Mouse (Mus musculus) midbrain, embryonic 14.5 days (tissue): Measurements from ENCODE around the gene Tbc1d12. TPM values are rescaled to one million over a fixed set of nuclear protein-coding genes. Genes with fewer than 3 reads are reported as not detected.

ENCODE experiments used
- ATAC-seq: fragments of 200-750 bp; cut with Nextera tagmentation; 2 replicates; pipeline ENCODE4 v1.8.0; 2017; ENCODE audit warnings: moderate number of reproducible peaks, moderate library complexity; ENCODE audit not compliant: low FRiP score, low TSS enrichment
- DNase-seq: peaks from one replicate; pipeline ENCODE4 v3.0.0-alpha.2; 2015
- H3K27ac ChIP-seq: fragments of 300-500 bp; sonication (generic); replicated peaks from 2 replicates; pipeline ENCODE4 v1.5.1; 2014; ENCODE audit warnings: mild to moderate bottlenecking, low read depth, low read length, moderate library complexity
- H3K27me3 ChIP-seq: fragments of 300-500 bp; sonication (generic); 2 replicates; pipeline ENCODE4 v1.6.1; 2014; ENCODE audit warnings: low read length, control low read depth, mixed read lengths; ENCODE audit not compliant: control insufficient read depth, insufficient read depth
- H3K36me3 ChIP-seq: fragments of 300-500 bp; sonication (generic); 2 replicates; pipeline ENCODE4 v1.6.1; 2014; ENCODE audit warnings: low read length, control low read depth; ENCODE audit not compliant: control insufficient read depth, insufficient read depth
- H3K4me1 ChIP-seq: fragments of 300-500 bp; sonication (generic); 2 replicates; pipeline ENCODE4 v1.6.1; 2014; ENCODE audit warnings: mild to moderate bottlenecking, antibody characterized with exemption, low read length, control low read depth; ENCODE audit not compliant: control insufficient read depth, insufficient read depth
- H3K4me2 ChIP-seq: fragments of 300-500 bp; sonication (generic); 2 replicates; pipeline ENCODE4 v1.6.1; 2014; ENCODE audit warnings: mild to moderate bottlenecking, low read length, moderate library complexity
- H3K4me3 ChIP-seq: fragments of 300-500 bp; sonication (generic); replicated peaks from 2 replicates; pipeline ENCODE4 v1.5.1; 2014; ENCODE audit warnings: low read depth, low read length
- H3K9ac ChIP-seq: fragments of 300-500 bp; sonication (generic); replicated peaks from 2 replicates; pipeline ENCODE4 v1.6.1; 2014; ENCODE audit warnings: mild to moderate bottlenecking, low read length, moderate library complexity
- H3K9me3 ChIP-seq: fragments of 300-500 bp; sonication (generic); 2 replicates; pipeline ENCODE4 v1.6.1; 2016; ENCODE audit warnings: low read length, control low read depth, mixed read lengths; ENCODE audit not compliant: control insufficient read depth
- WGBS: fragments of 180-500 bp; shearing (Covaris S2); extraction: QIAGEN DNeasy Blood & Tissue Kit; methylation state at CpG from one replicate; pipeline ENCODE4 v1.1.7; 2014; 5-methylcytosine and 5-hydroxymethylcytosine counted together
- polyA plus RNA-seq: library from polyadenylated mRNA; unstranded; fragments of >200 nt; fragmentation: Nextera tagmentation; extraction: Ambion mirVana; gene quantifications from 2 replicates; pipeline ENCODE4 v1.2.1, GENCODE M21; 2014

Tbc1d12 gene
- polyA plus RNA-seq, 1 experiment from 2014 or later = 8.4 TPM

DNA sequence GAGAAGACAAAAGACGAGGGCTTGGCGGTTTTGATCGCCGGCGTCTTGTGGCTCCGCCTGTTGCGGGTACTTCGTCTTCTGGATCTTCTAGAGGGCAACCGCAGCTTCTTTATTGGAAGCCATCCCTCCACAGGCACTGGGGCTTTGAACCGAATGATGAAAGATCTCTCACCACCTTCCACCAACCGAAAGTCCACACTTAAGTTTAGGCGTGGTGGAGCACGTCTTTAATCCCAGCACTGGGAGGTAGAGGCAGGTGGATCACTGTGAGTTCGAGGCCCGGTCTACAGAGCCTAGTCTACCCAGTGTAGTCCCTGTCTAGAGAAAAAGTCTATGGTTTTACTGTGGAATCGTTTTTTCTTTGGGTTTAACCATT is 17.0 kb upstream of the Tbc1d12 start:
- H3K4me3 ChIP-seq = peak overlapping the region; percentile 80
- no peaks in the 10 kb centered on the region for H3K27me3 ChIP-seq
- H3K9me3 ChIP-seq = no peaks in the 10 kb centered on the region
- H3K9ac ChIP-seq = peak overlapping the region; percentile 69
- peak overlapping the region; percentile 67 for H3K27ac ChIP-seq
- H3K4me1 ChIP-seq = peaks cover 10% of the 10 kb centered on the region
- H3K36me3 ChIP-seq = peaks cover 18% of the 10 kb centered on the region
- DNase-seq (no peak), ATAC-seq (peak; percentile 74)
- peak overlapping the region; percentile 92 for H3K4me2 ChIP-seq
- WGBS = 12% methylated on average over 16 of the region's 16 CpGs

DNA sequence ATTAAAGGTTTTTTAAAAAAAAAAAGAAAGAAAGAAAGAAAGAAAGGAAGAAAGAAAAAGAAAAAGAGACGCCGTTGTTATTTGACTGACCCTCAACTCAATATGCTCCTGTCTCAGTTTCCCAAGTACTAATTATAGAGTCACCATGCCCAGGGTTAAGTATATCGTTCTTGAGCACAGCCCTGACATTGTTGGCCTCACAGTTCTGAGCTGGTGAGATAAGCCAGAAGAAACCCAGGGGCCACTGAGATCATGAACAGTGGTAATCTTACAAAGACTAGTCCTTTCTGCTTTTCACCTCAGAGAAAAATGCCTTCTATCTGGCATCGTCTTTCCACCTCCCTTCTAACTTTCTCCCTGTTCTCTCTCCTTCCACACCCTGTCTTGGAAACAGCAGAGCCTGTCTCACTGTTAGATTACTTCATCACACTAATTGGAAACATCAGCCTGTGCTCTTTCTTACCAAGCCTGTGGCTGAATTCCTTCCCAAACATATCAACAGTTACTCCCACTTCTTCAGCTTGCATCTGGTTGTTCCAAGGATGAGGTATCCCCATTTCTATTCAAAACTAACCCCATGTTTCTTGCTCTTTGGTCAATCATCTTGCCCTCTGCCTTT is 16.1 kb upstream of the Tbc1d12 start:
- ATAC-seq (no peak), DNase-seq (no peak)
- Histone ChIP-seq H3K4me1 (peaks cover 10% of the 10 kb centered on the region), H3K27me3 (no peaks in the 10 kb centered on the region), H3K4me2 (no peak overlapping the region), H3K36me3 (peaks cover 10% of the 10 kb centered on the region), H3K27ac (no peak overlapping the region), H3K9me3 (no peaks in the 10 kb centered on the region), H3K4me3 (no peak overlapping the region), H3K9ac (no peak overlapping the region)
- WGBS = 92% methylated on average over 4 of the region's 4 CpGs

DNA sequence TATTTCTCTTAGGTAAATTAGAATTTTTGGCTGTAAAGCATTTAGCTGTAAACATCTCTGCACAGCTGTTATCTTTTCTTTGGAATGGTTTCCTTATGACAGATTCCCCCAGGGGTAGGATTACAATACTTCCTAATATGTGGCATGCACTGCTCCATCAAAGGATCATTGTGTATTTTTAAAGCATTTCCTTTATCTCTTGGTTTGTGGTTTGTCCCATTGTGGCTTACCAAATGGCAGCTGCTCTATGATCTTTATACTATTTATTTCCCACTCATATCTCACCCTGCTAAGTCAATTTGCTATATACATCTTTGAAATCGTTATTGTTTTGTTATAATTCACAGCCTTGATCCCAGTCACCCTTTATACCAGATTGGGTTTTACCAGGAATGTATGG is 3.2 kb upstream of the Tbc1d12 start:
- DNase-seq (no peak), ATAC-seq (no peak)
- H3K4me3 ChIP-seq = no peak overlapping the region
- no peak overlapping the region for H3K27ac ChIP-seq
- whole genome bisulfite sequencing = 67% methylated on average over 1 of the region's 1 CpGs
- H3K27me3 ChIP-seq = no peaks in the 10 kb centered on the region
- no peak overlapping the region for H3K4me2 ChIP-seq
- no peaks in the 10 kb centered on the region for H3K9me3 ChIP-seq
- H3K9ac ChIP-seq = no peak overlapping the region
- H3K4me1 ChIP-seq = peaks cover 3% of the 10 kb centered on the region
- no peaks in the 10 kb centered on the region for H3K36me3 ChIP-seq

DNA sequence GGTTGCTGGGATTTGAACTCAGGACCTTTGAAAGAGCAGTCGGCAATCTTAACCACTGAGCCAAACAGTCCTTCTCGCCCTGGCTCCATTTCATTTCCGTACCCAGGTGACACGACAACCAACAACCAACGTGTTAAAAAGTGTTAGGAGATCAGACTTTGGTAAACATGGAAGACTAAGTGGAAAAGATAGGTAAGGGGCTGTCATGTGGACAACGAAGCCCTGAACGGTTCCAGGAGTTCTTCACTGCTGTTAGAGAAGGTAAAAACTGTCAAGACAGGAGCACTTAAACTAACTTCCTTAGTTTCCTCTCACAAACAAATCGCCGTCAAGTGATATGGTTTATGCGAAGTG is 318 bp upstream of the Tbc1d12 start:
- H3K4me3 ChIP-seq = peak overlapping the region; percentile 81
- peak overlapping the region; percentile 89; the same call in 1 of the 2 replicates for H3K9ac ChIP-seq
- peak overlapping the region; percentile 55 for H3K4me2 ChIP-seq
- no peaks in the 10 kb centered on the region for H3K36me3 ChIP-seq
- DNase-seq = no peak
- ATAC-seq = no peak
- H3K27ac ChIP-seq = peak overlapping the region; percentile 94
- 25% methylated on average over 10 of the region's 10 CpGs for WGBS
- no peaks in the 10 kb centered on the region for H3K9me3 ChIP-seq
- peaks cover 13% of the 10 kb centered on the region for H3K4me1 ChIP-seq
- no peaks in the 10 kb centered on the region for H3K27me3 ChIP-seq

DNA sequence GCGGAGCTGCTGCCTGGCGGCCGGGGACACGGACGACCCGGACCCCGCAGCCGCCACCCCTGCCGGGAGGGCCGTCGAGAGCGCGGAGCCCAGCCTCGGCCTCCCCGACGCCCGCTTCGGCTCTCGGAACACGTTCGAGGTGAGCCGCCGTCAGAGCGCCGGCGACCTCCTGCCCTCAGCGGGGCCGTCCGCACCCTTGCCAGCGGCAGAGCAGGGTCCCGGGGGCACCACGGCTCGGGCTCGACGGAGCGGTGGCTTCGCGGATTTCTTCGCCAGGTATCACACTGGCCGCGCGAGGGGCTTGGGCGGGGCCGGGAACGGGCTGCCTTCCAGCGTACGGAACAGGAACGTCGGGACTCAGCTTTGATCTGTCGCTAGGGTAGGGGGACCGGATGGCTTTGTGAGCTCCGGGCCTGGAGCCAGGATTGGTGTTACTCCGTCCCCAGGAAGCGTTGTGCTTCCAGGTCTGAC is 827 bp downstream of the Tbc1d12 start:
- WGBS = 0% methylated on average over 46 of the region's 54 CpGs
- peak; percentile 76 for DNase-seq
- peak overlapping the region; percentile 55 for H3K4me2 ChIP-seq
- peak overlapping the region; percentile 81 for H3K4me3 ChIP-seq
- no peaks in the 10 kb centered on the region for H3K27me3 ChIP-seq
- no peaks in the 10 kb centered on the region for H3K9me3 ChIP-seq
- peaks cover 13% of the 10 kb centered on the region for H3K4me1 ChIP-seq
- ATAC-seq = peak; percentile 54
- H3K27ac ChIP-seq = peak overlapping the region; percentile 94
- H3K36me3 ChIP-seq = no peaks in the 10 kb centered on the region
- H3K9ac ChIP-seq = peak overlapping the region; percentile 89

DNA sequence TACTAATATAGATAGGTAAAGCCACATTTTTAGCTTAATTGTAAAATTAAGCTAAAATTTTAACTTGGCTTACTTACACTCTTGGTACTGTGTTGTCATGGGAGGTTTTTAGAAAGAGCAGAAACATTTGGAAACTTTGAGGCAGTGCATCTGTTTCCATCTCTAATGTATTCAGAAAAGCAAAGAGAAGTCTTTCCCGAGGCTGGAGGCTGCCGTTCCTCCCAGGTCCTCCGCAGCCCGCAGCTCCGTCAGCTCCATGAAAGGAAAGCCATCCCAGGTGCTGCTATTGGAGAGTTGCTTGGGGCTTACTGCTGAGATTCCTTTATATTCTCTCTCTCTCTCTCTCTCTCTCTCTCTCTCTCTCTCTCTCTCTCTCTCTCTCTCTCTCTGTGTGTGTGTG is 8.4 kb downstream of the Tbc1d12 start:
- no peak overlapping the region for H3K9ac ChIP-seq
- H3K4me1 ChIP-seq = no peaks in the 10 kb centered on the region
- no peaks in the 10 kb centered on the region for H3K36me3 ChIP-seq
- H3K4me2 ChIP-seq = no peak overlapping the region
- H3K27me3 ChIP-seq = no peaks in the 10 kb centered on the region
- no peak overlapping the region for H3K4me3 ChIP-seq
- H3K27ac ChIP-seq = no peak overlapping the region
- no peaks in the 10 kb centered on the region for H3K9me3 ChIP-seq
- ATAC-seq (no peak), DNase-seq (no peak)
- WGBS = 57% methylated on average over 5 of the region's 5 CpGs

DNA sequence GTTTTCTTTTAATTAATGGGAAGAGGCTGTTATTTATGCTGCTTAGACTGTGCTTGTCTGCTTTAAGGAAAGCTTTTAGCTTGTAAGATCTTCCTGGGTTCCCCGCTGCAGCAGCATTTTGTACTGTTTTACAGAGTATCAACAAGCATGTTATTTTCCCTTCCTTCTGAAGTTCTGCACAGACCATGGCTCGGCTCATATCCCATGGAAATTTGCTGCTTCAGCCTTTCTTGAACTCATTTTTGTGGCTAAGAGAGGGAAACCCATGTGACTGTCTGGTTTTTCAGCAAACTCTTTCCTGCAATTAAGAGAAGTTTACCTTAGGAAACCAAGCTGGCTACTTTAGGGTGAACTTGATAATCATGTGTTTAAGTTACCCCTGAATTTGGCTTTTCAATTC is 10.0 kb downstream of the Tbc1d12 start:
- no peak overlapping the region for H3K4me3 ChIP-seq
- DNase-seq (no peak), ATAC-seq (no peak)
- H3K27me3 ChIP-seq = no peaks in the 10 kb centered on the region
- WGBS = 92% methylated on average over 2 of the region's 2 CpGs
- no peaks in the 10 kb centered on the region for H3K4me1 ChIP-seq
- H3K27ac ChIP-seq = no peak overlapping the region
- no peak overlapping the region for H3K9ac ChIP-seq
- no peaks in the 10 kb centered on the region for H3K36me3 ChIP-seq
- H3K4me2 ChIP-seq = no peak overlapping the region
- no peaks in the 10 kb centered on the region for H3K9me3 ChIP-seq

DNA sequence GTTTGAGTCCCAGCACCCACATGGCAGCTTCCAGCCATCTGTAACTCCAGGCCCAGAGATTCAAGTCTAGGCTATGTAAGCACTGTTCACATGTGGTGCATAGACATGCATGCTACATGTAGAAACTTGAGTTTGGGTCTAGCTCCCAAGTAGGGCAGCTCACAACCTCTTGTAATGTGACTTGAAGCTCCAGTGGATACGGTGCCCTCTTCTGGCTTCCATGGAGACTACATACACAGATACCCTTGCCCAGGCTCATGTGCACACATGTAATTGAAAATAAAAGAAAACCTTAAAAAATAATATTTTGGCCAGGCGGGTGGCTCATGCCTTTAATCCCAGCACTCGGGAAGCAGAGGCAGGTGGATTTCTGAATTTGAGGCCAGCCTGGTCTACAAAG is 21.8 kb downstream of the Tbc1d12 start:
- DNase-seq (no peak), ATAC-seq (no peak)
- Histone ChIP-seq H3K4me1 (no peaks in the 10 kb centered on the region), H3K4me3 (no peak overlapping the region), H3K9ac (no peak overlapping the region), H3K36me3 (no peaks in the 10 kb centered on the region), H3K9me3 (no peaks in the 10 kb centered on the region), H3K27ac (no peak overlapping the region), H3K27me3 (no peaks in the 10 kb centered on the region), H3K4me2 (no peak overlapping the region)
- 97% methylated on average over 3 of the region's 3 CpGs for WGBS

DNA sequence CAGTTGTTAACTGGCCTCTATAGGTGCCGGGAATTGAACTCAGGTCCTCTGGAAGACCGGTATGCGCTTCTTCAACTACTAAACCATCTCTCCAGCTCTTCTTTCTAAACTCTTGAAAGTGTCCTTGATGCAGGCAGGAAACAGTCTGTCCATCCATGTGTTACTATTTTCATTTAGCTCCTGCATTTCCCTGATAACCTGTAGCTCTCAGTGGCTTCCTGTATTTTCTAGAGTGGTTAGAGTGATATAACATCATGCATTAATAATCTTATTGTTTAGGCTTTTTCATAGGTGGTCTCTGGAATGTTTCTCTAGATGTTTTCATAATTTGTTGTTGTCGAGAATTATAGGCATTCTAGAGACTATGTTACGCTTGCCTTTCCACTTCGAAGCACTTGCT is 26.1 kb downstream of the Tbc1d12 start:
- H3K9me3 ChIP-seq = no peaks in the 10 kb centered on the region
- no peaks in the 10 kb centered on the region for H3K4me1 ChIP-seq
- H3K36me3 ChIP-seq = peaks cover 5% of the 10 kb centered on the region; the same call in 1 of the 2 replicates
- H3K27me3 ChIP-seq = no peaks in the 10 kb centered on the region
- no peak overlapping the region for H3K27ac ChIP-seq
- 96% methylated on average over 6 of the region's 6 CpGs for WGBS
- H3K4me2 ChIP-seq = no peak overlapping the region
- no peak overlapping the region for H3K4me3 ChIP-seq
- DNase-seq (no peak), ATAC-seq (no peak)
- no peak overlapping the region for H3K9ac ChIP-seq
